Mouse (Mus musculus): Measurements from ENCODE around the gene Ric8b.

The Ric8b gene

GRCm38 (mm10) chr10:84909021-84909801, 8.2 kb upstream of the Ric8b start:
- in situ Hi-C loops (cut with MboI, MseI): no loop called here

- in situ Hi-C loops (cut with MboI, MseI): no loop called here
These were observed 7.2 kb upstream of the Ric8b start for GRCm38 (mm10) chr10:84910194-84910593.

- in situ Hi-C loops (cut with MboI, MseI): no loop called here
These were observed 6.5 kb upstream of the Ric8b start for GRCm38 (mm10) chr10:84910758-84911384.

- in situ Hi-C loops (cut with MboI, MseI): no loop called here
These were observed 4.3 kb upstream of the Ric8b start for GRCm38 (mm10) chr10:84913148-84913547.

- in situ Hi-C loops (cut with MboI, MseI): no loop called here
These were observed 1.9 kb upstream of the Ric8b start for GRCm38 (mm10) chr10:84915476-84915875.

GRCm38 (mm10) chr10:84917731-84918095, 297 bp downstream of the Ric8b start:
- in situ Hi-C loops (cut with MboI, MseI): no loop called here

- in situ Hi-C loops (cut with MboI, MseI): no loop called here
These were observed 8.9 kb downstream of the Ric8b start for GRCm38 (mm10) chr10:84926336-84926735.

GRCm38 (mm10) chr10:84926885-84927284, 9.5 kb downstream of the Ric8b start:
- in situ Hi-C loops (cut with MboI, MseI): no loop called here

- in situ Hi-C loops (cut with MboI, MseI): no loop called here
These were observed 11.0 kb downstream of the Ric8b start for GRCm38 (mm10) chr10:84928465-84928864.

GRCm38 (mm10) chr10:84935553-84936209, 18.3 kb downstream of the Ric8b start:
- in situ Hi-C loops (cut with MboI, MseI): no loop called here

- in situ Hi-C loops (cut with MboI, MseI): no loop called here
These were observed 19.6 kb downstream of the Ric8b start for GRCm38 (mm10) chr10:84936832-84937515.

GRCm38 (mm10) chr10:84938094-84938820, 20.8 kb downstream of the Ric8b start:
- in situ Hi-C loops (cut with MboI, MseI): no loop called here

- in situ Hi-C loops (cut with MboI, MseI): no loop called here
These were observed 21.5 kb downstream of the Ric8b start for GRCm38 (mm10) chr10:84938886-84939285.

GRCm38 (mm10) chr10:84940356-84940755, 22.9 kb downstream of the Ric8b start:
- in situ Hi-C loops (cut with MboI, MseI): no loop called here

GRCm38 (mm10) chr10:84945692-84946091, 28.3 kb downstream of the Ric8b start:
- in situ Hi-C loops (cut with MboI, MseI): no loop called here

- in situ Hi-C loops (cut with MboI, MseI): no loop called here
These were observed 31.7 kb downstream of the Ric8b start for GRCm38 (mm10) chr10:84948970-84949683.

- in situ Hi-C loops (cut with MboI, MseI): no loop called here
These were observed 32.2 kb downstream of the Ric8b start for GRCm38 (mm10) chr10:84949684-84950010.

- in situ Hi-C loops (cut with MboI, MseI): no loop called here
These were observed 33.0 kb downstream of the Ric8b start for GRCm38 (mm10) chr10:84950384-84950783.

- in situ Hi-C loops (cut with MboI, MseI): no loop called here
These were observed 36.8 kb downstream of the Ric8b start for GRCm38 (mm10) chr10:84954236-84954635.

- in situ Hi-C loops (cut with MboI, MseI): no loop called here
These were observed 38.8 kb downstream of the Ric8b start for GRCm38 (mm10) chr10:84956173-84956572.

- in situ Hi-C loops (cut with MboI, MseI): no loop called here
These were observed 41.2 kb downstream of the Ric8b start for GRCm38 (mm10) chr10:84958597-84958996.

Data from T-helper 2 cell (primary cell).